Mouse (Mus musculus) kidney, embryonic 14.5 days (tissue): Measurements from ENCODE around the gene Prss23. TPM values are rescaled to one million over a fixed set of nuclear protein-coding genes. Genes with fewer than 3 reads are reported as not detected.

Experiments
- polyA plus RNA-seq: library from polyadenylated mRNA; unstranded; fragments of >200 nt; fragmentation: Nextera tagmentation; extraction: Ambion mirVana; gene quantifications from 2 replicates; pipeline ENCODE4 v1.2.1, GENCODE M21; 2014

Gene Prss23
- polyA plus RNA-seq, 1 experiment from 2014 or later: 80.0 TPM

Other genes starting within 250 kb of the Prss23 start
- 19.2 and 31.9 TPM in 2 replicates for gene Tmem135, start 123.0 kb downstream of the Prss23 start, polyA plus RNA-seq
- gene Fzd4, start 122.8 kb downstream of the Prss23 start, polyA plus RNA-seq: 19.9 and 42.0 TPM in 2 replicates
- 7.3 and 9.9 TPM in 2 replicates for gene Me3, start 105.2 kb upstream of the Prss23 start, polyA plus RNA-seq